Mouse (Mus musculus): Measurements from ENCODE around the gene Rasa4.
"Not testable (repeated sequence)": the region's sequence is repeated elsewhere in the genome, so short reads cannot be mapped to it uniquely, and the experiment has no call there.

Rasa4 gene

DNA sequence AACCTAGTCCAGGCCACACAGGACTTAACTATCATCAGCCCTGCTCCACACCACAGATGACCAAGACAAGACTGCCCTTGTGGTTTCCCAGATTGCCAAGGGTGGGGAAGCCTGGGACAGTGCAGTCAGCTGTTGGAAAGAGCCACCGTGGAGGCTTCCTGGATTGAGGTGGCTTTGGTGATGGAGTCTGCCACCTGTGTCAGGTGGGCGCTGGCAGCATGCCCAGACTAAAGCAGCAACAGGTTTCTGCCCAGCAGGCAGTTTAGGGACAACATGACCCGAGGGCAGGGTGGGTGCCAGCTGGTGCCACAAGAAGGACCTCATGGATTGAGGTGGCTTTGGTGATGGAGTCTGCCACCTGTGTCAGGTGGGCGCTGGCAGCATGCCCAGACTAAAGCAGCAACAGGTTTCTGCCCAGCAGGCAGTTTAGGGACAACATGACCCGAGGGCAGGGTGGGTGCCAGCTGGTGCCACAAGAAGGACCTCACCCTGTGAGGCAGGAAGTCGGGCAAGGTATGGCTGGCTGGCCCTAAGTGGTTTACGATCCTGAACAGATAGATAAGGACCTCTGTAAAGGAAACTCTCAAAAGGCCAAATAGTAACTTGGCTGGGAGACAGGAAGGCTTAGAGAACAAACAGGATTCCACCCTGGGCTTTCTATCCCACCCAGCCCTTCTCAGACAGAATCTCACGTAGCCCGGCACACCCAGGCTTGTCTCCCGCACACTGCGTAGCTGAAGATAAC is 17.1 kb upstream of the Rasa4 start:
- not testable (repeated sequence) for DNase-seq (ENCODE audit: low spot score in 2 of 2)

DNA sequence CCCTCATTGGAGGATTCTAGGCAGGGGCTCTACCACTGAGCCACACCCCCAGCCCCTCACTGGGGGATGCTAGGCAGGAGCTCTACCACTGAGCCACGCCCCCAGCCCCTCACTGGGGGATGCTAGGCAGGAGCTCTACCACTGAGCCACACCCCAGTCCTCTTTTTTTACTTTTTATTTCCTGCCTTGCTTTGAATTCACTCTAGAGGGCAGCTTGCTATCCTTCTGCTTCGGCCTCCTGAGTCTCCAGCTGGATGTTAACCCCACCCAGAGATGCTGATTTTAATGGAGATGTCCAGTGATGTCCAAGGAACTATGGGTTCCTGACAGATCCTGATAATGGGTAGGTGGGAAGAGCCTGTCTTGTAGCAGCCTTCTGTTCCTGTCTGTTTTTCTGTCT is 14.3 kb upstream of the Rasa4 start:
- DNase-seq (ENCODE audit: low spot score in 2 of 2), result no peak

DNA sequence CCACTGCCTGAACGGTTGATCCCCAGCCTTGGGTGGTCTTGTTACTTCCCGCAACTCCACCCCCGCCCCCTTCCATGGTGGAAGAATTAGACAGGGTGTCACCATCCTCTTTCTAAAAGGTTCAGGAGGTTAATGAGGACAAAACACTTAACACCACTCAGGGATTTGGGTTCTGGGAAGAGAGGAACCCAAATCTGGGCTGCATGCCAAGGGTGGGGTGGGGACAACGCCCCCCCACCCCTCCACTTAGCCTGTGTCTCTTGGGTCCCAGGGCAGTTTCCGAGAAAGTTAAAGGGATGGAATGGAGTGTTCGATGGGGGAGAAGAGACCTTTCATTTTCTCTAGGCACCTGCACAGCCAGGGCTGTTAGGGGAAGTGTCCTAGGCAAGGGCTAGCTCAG is 10.7 kb upstream of the Rasa4 start:
- DNase-seq (ENCODE audit: low spot score in 2 of 2), result no peak

DNA sequence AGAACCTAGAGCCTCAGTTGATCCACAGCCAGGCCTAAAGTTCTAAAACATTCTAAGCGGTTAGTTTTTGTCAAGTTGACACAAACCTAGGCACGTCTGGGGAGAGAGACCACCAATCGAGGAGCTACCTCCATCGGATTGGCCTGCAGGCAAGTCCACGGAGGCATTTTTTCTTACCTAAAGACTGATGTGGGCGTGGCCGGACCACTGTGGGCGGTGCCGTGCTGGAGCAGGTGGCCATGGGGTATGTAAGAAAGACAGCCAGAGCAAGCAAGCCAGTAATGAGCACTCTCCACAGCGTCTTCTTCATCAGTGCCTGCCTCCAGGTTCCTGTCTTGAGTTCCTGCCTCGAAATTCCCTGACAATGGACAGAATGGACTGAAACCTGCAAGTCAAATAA is 10.2 kb upstream of the Rasa4 start:
- DNase-seq (ENCODE audit: low spot score in 2 of 2), result no peak

DNA sequence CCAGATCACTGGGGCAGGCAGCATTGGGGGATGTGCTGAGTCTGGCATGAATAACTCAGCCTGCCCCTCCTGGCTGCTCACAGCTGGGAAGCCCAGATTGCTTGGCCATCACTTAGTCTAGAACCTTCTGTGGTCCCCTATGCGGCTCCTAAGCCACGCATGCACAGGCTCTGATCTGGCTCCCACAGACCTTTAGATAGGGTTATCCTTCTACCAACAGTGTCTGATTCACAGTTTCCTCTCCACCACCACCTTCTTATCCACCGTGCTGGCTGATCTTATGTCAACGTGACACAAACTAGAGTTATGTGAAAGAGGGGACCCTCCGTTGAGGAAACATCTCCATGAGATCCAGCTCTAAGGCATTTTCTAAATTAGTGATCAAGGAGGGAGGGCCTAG is 8.6 kb upstream of the Rasa4 start:
- DNase-seq (ENCODE audit: low spot score in 2 of 2), result no peak

DNA sequence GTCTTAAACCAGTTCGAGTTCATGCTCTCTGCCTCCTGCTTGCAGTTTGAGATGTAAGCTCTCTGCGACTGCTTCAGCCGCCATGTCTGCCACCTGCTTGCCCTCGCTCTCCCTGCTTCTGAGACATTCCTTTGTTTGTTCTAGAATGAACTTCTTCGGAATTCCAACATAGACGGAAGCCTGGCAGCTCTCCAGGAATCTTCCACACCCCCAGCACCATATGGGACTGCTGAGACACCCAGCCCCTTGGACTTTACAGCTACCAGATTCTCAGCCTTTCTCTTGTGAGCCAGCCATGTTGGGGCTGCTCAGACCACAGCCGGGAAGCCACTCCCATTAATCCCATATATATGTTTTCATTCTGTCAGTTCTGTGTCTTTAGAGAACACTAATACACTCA is 7.4 kb upstream of the Rasa4 start:
- DNase-seq (ENCODE audit: low spot score in 2 of 2), result no peak

DNA sequence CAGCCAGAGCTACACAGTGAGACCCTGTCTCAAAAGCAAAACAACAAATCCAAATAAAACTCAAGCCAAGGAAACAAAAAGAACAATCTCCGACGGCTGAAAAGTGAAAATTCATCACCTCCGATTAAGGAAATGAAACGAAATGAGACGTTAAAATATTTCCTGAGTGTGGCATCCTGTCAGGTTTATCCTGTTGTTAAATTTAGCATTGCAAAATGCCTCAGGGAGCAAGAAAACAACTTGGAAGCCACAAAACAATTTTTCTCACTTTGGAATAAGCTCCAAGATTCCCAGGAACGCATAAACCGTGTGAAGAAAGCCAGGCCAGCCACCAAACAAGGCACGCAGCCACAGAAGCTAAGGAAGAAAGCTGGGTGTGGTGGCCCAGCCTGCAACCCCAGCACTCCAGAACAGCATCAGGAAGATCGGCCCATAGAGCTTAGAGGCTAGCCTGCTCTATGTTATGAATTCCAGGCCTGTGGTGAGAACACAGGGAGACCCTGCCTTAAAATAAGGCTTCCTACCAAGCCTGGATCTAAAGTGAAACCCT is 6.6 kb upstream of the Rasa4 start:
- DNase-seq (ENCODE audit: low spot score in 2 of 2), result no peak

DNA sequence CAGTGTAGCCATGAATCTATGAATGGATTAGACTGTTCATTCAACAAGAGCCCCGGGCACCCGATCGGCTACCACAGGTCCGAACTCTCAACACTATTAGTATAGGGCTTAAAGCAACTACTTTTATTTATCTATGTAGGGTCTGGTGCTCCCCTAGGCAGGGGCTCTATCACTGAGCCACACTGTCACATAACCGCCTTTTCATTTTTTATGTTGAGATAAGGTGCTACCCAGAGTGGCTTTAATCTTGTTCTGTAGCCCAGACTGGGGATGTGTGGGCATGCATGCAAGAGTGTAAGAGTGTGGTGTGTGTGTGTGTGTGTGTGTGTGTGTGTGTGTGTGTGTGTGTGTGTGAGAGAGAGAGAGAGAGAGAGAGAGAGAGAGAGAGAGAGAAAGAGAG is 5.6 kb upstream of the Rasa4 start:
- DNase-seq (ENCODE audit: low spot score in 2 of 2), result no peak

DNA sequence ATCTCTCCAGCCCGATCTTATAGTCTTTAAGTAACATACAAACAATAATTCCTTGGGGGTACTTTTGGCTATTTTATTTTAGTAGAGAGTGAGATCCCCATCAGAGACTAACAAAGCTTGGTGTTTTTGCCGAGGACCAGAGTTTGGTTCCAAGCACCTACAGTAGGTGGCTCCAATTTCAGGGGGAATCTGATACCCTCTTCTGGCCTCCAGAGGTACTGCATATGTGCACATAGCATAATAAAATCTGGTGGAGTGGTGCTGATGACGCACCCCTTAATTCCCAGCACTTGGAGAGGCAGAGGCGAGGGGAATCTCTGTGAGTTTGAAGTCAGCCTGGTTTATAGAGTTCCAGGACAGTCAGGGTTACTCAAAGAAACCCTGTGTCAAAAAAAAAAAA is 1.4 kb upstream of the Rasa4 start:
- no peak for DNase-seq (ENCODE audit: low spot score in 2 of 2)

DNA sequence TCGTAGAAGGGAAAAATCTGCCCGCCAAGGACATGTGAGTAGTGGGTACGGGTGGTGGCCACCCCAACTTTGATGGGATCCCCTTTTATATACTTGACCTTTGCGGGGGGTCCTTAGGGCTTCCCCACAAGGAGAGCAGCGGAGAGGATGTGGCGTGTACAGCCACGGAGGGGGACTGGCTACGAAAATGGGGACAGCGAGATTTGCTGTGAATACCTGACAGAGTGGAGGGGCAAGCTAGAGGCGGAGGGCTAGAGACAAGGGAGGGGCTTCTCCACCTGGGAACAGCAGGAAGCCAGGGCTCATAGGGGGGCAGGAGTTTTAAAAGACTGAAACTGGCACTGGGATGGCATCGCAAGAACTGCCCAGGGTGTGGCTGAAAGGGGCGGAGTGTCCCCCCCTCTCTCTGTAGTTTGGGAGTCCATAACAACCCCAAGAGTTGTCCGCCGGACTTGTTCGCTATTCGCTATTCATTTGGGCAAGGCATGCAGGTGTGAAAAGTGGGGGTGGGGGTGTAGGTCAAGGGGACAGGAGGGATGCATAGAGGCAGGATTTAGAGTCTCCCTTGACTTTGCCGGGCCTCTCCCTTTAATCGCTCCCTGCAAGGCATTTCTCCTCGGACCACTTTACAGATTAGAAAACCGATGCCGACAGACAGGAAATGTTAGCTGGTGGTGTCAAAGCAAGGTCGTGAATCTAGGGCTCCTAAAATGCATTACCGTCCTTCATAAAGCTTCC is 597 bp downstream of the Rasa4 start:
- DNase-seq (ENCODE audit: low spot score in 2 of 2), result no peak

DNA sequence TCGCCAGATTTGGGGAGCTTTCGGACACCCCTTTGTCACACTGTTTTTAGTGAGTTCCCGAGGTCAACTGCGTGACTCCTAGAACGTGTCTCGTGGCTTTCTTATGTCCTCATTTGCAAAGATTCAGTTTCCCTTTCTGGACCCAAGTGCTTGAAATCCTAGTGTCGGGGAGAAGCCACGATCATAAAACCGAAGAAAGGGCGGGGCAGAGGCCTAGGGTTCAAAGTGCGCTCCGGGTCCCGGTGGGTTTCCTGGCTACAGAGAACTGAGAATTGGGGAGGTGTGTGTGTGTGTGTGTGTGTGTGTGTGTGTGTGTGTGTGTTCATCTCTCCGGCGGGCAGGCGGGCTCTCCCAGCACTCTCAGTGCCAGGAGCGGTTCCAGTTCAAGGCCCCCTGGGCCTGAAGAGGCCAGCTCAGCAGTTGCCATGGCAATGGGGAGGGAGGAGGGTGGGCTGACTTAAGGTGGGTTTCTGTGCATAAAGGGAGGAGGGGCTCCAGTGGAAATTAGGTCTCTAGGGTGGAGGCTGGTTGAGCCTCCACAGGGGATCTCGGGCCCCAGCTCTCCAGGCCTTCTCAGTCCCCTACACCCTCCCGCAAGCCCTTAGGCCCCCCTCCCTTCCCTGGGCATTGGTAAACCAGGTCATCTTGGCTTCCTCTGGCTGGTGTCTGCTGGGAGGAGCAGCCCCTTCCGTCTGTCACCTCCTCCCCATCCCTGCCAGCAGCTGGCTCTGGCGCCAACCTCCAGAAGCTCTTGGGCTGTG is 1.4 kb downstream of the Rasa4 start:
- no peak for DNase-seq (ENCODE audit: low spot score in 2 of 2)

DNA sequence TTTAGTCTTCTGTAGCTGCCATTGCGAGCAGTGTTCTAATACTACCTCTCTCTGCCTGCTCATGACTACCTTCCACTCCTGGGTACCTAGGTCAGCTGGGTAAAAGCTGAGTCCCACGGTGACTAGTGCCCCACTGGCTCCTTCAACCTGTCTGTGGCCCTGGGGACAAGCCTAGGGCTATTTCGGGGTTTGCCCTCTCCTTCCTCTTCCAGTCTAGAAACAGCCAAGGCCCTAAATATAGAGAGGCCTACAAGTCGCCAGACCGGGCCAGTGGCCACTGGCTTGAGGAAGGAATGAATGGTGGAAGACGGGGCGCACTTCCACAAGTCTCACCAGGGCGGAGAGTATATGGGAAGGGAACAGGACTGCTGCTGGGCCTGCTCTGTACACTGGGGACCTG is 2.6 kb downstream of the Rasa4 start:
- DNase-seq (ENCODE audit: low spot score in 2 of 2), result no peak

DNA sequence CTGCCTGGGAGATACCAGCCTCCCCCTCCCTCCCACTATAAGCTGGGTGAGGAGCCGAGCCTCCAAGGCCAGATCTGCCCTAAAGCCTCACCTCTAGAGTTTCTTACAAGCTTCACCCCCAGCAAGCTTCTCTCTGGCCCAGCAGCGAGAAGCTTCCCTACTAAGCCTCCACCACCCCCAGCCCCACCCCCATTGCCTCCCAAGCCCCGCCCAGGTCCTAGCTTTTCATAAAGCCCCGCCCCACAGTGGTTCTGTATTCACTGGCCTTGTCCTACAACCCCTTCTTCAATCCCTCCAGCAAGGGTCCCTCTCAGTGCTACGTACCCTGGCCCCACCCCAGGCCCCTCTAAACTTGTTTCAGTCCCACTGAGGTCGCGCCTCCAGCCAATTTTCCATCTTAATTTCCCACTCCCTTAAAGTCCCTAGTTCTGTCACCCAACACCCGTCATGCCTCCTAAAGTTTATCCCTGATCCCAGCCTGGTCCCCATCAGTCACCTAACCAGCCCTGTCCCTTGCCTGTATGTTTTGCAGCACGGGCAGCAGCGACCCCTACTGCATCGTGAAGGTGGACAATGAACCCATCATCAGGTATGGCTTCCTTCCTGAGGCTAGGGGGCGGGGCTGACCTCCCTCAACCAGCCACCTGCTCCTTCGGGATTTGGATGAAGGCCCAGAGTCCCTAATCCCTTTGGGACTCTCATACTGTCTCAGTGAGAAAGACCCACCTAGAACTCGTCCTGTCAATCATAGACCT is 5.3 kb downstream of the Rasa4 start:
- DNase-seq (ENCODE audit: low spot score in 2 of 2), result no peak

DNA sequence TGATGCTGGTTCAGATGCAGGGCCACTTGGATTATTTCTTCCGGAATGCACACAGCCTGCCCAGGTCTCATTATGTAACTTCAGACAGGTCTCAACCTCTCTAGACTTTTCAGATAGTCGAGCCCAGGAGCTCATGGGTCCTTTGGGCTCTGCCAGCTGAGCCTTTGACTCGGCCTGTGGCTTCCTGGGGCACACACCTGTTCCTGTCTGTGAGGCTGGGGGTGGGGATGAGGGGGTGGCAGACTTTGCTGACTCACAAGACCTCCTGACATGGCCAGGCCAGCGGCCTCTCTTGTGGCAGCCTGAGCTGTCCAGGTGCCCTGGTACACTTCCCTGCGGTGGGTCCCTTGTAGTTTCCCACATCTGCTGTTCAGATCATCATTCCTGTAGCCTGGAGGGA is 8.2 kb downstream of the Rasa4 start:
- no peak for DNase-seq (ENCODE audit: low spot score in 2 of 2)

DNA sequence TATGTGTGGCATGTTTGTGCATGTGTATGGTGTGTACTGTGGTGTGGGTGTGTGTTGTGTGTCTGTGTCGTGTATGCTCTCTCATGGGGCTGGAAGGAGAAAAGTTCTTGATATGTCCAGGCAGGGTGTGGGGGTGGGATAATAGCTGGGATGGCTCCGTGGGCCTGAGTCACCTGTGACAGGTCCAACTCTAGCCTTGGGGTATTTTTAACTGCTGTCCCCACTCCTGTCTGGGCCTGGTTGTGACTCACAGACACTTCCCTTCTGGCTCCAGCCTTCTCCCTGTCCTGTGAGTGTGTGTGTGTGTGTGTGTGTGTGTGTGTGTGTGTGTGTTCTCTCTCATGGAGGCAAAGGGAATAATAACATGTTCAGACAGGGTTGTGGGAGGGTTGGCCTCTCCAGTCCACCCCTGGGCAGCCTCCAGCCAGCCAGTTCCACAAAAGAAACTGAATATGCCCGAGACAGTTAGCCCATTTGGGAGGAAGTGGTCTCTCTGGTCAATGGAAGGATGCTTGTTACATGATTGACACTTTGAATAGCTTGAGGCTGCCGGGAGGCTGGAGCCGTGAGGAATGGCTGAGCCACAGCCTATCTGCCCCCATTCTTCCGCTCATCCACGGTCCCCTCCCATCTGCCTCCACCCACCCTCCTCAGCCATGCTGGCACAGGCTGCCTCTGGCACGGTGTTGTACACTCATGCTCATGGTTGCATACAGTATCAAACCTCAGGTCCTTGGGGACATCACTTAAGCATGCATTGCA is 10.7 kb downstream of the Rasa4 start:
- DNase-seq (ENCODE audit: low spot score in 2 of 2), result peak; percentile 36 to 46

DNA sequence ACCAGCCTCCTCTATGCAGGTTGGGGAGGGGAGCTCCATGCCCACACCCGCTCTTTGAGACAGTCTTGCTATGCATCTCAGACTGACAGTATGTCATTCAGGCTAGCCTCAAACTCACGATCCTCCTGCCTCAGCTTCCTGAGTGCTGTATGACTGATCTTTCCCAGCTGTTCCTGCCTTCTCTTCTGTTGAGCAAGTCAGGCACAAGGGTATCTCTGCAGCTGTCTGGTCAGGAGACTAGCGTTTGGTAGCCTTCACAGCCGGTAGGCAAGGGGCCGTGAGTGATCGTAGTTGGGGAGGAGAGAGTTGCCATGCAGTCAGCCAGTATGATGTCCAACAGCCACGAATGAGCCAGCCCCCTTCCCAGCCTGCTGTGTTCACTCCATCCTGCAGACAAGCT is 11.4 kb downstream of the Rasa4 start:
- DNase-seq (ENCODE audit: low spot score in 2 of 2), result no peak

DNA sequence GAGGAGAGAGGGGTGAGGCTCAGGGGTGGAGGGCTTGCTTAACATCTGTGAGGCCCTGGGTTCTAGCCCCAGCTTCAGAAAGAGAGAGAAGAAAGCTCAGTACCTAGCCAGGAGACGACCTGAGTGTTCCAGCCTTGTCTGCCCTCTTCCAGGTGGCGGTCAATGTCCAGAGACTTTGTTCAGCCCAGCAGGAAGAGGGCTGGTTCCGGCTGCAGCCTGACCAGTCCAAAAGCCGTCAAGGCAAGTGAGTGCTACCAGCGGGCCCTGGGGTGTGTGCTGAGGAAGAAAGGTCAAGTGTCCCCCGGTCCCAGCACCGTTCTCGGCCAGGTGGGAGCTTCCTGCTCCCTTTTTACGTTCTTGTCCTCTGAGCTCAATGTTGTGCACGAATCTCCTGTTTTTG is 14.8 kb downstream of the Rasa4 start:
- DNase-seq (ENCODE audit: low spot score in 2 of 2), result no peak

DNA sequence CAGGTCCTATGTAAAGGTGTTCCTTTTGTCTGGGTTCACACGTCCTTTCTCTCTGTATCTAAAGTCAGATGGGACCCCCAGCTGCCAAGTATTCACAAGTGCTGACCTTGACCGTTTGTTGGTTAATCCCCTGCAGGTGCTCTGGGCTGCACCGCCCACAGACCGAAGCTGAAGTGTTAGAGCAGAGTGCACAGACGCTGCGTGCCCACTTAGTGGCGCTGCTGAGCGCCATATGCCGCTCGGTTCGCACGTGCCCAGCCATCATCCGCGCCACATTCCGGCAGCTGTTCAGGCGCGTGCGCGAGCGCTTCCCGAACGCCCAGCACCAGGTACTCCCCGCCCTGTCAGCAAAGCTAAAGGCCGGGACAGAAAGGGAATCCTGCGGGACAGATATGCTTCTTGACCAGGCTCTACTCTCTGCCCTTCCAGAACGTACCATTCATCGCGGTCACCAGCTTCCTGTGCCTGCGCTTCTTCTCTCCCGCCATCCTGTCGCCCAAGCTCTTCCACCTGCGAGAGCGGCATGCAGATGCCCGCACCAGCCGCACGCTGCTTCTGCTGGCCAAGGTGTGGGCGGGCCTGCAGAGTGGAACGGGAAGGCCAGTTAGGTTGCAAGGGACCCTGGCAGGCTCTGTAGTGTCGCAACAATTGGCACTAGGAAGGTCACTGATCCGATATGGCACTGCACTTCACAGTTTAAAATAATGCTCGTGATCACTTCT is 18.5 kb downstream of the Rasa4 start:
- DNase-seq (ENCODE audit: low spot score in 2 of 2), result peak; percentile 70 to 80

DNA sequence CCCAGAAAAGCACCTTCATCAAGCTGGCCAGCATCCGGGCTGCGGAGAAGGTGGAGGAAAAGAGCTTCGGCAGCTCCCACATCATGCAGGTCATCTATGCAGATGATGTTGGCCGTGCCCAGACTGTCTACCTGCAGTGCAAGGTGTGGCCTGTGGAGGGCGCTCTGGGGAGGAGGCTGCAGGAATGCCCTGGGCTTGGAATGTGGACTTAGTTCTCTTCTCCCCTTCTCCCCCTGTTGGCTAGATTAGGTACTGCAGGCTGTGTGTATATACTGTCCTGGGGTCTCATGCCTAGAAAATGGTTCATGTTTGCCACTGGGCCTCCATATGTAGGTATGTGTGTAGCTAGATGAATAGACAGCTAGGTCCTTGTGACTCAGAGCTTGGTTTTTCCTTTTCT is 20.8 kb downstream of the Rasa4 start:
- DNase-seq (ENCODE audit: low spot score in 2 of 2), result no peak

DNA sequence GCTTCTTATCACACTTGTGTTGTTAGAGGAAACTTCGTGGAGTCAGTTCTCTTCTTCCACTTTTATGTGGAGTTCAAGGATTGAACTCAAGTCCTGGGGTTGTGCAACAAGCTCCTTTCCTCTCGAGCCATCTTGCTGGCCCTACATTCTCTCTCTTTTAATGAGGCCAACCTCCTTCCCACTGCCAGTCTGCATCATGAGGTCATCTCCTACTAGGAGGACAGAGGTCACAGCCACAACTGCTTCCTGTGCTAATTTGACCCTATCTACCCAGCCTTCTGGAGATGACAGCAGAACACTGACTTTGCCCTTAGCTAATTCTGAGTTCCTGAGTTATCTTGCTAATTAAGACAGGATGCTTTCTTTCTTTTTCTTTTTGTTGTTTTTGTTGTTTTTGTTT is 24.8 kb downstream of the Rasa4 start:
- no peak for DNase-seq (ENCODE audit: low spot score in 2 of 2)

Measured in right cerebral cortex, adult 2 months (tissue).